Mouse (Mus musculus): ENCODE measurements around the gene Nup188.

Nup188 gene

GRCm38 (mm10) chr2:30285416-30286181 is 598 bp upstream of the Nup188 start:
- Histone ChIP-seq H3K4me3 (replicated peaks; ENCODE audit: low read length) (peak overlapping the region; percentile 99), H3K36me3 (ENCODE audit: insufficient read depth, low read length) (peaks cover 35% of the 10 kb centered on the region), H3K27me3 (ENCODE audit: insufficient read depth, low read length) (no peaks in the 10 kb centered on the region), H3K9me3 (ENCODE audit: low read length) (no peaks in the 10 kb centered on the region), H3K4me1 (replicated peaks; ENCODE audit: low read depth, low read length) (peaks cover 41% of the 10 kb centered on the region)
- no peak for TF ChIP-seq NANOG (IDR thresholded peaks at IDR 0.05; ENCODE audit: borderline replicate concordance, low read length)

GRCm38 (mm10) chr2:30287027-30287373 is 803 bp downstream of the Nup188 start:
- H3K4me1 ChIP-seq (replicated peaks; ENCODE audit: low read depth, low read length): peaks cover 46% of the 10 kb centered on the region
- no peaks in the 10 kb centered on the region for H3K9me3 ChIP-seq (ENCODE audit: low read length)
- peaks cover 46% of the 10 kb centered on the region for H3K36me3 ChIP-seq (ENCODE audit: insufficient read depth, low read length)
- H3K4me3 ChIP-seq (replicated peaks; ENCODE audit: low read length): peak overlapping the region; percentile 99
- no peaks in the 10 kb centered on the region for H3K27me3 ChIP-seq (ENCODE audit: insufficient read depth, low read length)
- no peak for TF ChIP-seq POU5F1 (IDR thresholded peaks at IDR 0.05; ENCODE audit: borderline replicate concordance, low read length)
- no peak for TF ChIP-seq NANOG (IDR thresholded peaks at IDR 0.05; ENCODE audit: borderline replicate concordance, low read length)
- TF ChIP-seq CTCF (conservative IDR thresholded peaks at IDR 0.05; ENCODE audit: low read length): no peak

- Histone ChIP-seq H3K4me3 (replicated peaks; ENCODE audit: low read length) (no peak overlapping the region), H3K36me3 (ENCODE audit: insufficient read depth, low read length) (peaks cover 93% of the 10 kb centered on the region), H3K4me1 (replicated peaks; ENCODE audit: low read depth, low read length) (peaks cover 14% of the 10 kb centered on the region), H3K27me3 (ENCODE audit: insufficient read depth, low read length) (no peaks in the 10 kb centered on the region), H3K9me3 (ENCODE audit: low read length) (no peaks in the 10 kb centered on the region)
- TF ChIP-seq POU5F1 (IDR thresholded peaks at IDR 0.05; ENCODE audit: borderline replicate concordance, low read length) (no peak), CTCF (conservative IDR thresholded peaks at IDR 0.05; ENCODE audit: low read length) (peak; percentile 13; the same call in 1 of the 2 replicates)
These were observed 13.3 kb downstream of the Nup188 start for GRCm38 (mm10) chr2:30299525-30299924.

DNA sequence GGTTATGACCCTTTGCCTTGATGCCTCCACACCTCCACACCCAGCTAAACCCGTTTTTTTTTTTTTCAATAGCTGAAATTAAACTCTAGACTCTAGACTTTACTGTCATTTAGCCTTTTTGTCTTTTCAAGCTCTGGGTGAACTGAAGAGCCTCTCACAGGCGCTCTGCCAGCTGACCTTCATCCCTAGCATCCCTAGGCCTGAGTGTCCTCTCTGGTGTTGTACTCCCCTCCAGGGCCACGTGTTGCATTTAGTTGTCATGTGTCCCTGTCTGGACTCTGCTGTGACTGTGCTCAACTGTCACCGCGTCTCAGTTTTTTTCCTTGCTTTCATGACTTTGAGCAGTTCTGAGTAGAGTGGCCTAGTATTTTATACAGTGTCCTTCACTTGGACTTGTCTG is 13.8 kb downstream of the Nup188 start:
- peaks cover 11% of the 10 kb centered on the region for H3K4me1 ChIP-seq (replicated peaks; ENCODE audit: low read depth, low read length)
- TF ChIP-seq POU5F1 (IDR thresholded peaks at IDR 0.05; ENCODE audit: borderline replicate concordance, low read length) (no peak), CTCF (conservative IDR thresholded peaks at IDR 0.05; ENCODE audit: low read length) (no peak), NANOG (IDR thresholded peaks at IDR 0.05; ENCODE audit: borderline replicate concordance, low read length) (no peak)
- peaks cover 93% of the 10 kb centered on the region for H3K36me3 ChIP-seq (ENCODE audit: insufficient read depth, low read length)
- no peak overlapping the region for H3K4me3 ChIP-seq (replicated peaks; ENCODE audit: low read length)
- H3K27me3 ChIP-seq (ENCODE audit: insufficient read depth, low read length): no peaks in the 10 kb centered on the region
- H3K9me3 ChIP-seq (ENCODE audit: low read length): no peaks in the 10 kb centered on the region

- Histone ChIP-seq H3K27me3 (ENCODE audit: insufficient read depth, low read length) (no peaks in the 10 kb centered on the region), H3K4me3 (replicated peaks; ENCODE audit: low read length) (no peak overlapping the region), H3K4me1 (replicated peaks; ENCODE audit: low read depth, low read length) (peaks cover 30% of the 10 kb centered on the region), H3K36me3 (ENCODE audit: insufficient read depth, low read length) (peaks cover 99% of the 10 kb centered on the region), H3K9me3 (ENCODE audit: low read length) (no peaks in the 10 kb centered on the region)
- TF ChIP-seq POU5F1 (IDR thresholded peaks at IDR 0.05; ENCODE audit: borderline replicate concordance, low read length): no peak
- no peak for TF ChIP-seq CTCF (conservative IDR thresholded peaks at IDR 0.05; ENCODE audit: low read length)
- no peak for TF ChIP-seq NANOG (IDR thresholded peaks at IDR 0.05; ENCODE audit: borderline replicate concordance, low read length)
These were observed 19.9 kb downstream of the Nup188 start for GRCm38 (mm10) chr2:30306087-30306486.

DNA sequence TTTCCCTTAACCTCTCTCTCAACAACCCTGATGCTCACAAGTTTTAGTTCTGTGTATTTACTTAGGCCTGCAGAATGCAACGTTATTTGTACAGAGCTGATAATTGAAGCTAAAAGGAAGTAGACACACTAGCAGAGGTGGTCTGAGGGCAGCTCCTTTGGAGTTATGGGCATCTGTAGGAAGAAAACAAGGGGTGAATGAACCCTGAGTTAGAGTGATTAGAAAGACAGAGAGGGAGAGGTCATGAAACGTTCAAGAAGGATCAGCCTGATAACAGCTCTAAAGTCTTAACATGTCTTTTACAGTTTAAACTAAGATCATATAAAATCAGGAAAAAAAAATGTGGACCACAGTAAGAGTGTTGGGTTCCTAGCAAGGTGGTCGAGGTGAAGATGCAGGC is 23.2 kb downstream of the Nup188 start:
- Histone ChIP-seq H3K27me3 (ENCODE audit: insufficient read depth, low read length) (no peaks in the 10 kb centered on the region), H3K9me3 (ENCODE audit: low read length) (no peaks in the 10 kb centered on the region), H3K36me3 (ENCODE audit: insufficient read depth, low read length) (peaks cover 99% of the 10 kb centered on the region), H3K4me1 (replicated peaks; ENCODE audit: low read depth, low read length) (peaks cover 27% of the 10 kb centered on the region), H3K4me3 (replicated peaks; ENCODE audit: low read length) (no peak overlapping the region)
- TF ChIP-seq NANOG (IDR thresholded peaks at IDR 0.05; ENCODE audit: borderline replicate concordance, low read length) (no peak), CTCF (conservative IDR thresholded peaks at IDR 0.05; ENCODE audit: low read length) (no peak), POU5F1 (IDR thresholded peaks at IDR 0.05; ENCODE audit: borderline replicate concordance, low read length) (no peak)

DNA sequence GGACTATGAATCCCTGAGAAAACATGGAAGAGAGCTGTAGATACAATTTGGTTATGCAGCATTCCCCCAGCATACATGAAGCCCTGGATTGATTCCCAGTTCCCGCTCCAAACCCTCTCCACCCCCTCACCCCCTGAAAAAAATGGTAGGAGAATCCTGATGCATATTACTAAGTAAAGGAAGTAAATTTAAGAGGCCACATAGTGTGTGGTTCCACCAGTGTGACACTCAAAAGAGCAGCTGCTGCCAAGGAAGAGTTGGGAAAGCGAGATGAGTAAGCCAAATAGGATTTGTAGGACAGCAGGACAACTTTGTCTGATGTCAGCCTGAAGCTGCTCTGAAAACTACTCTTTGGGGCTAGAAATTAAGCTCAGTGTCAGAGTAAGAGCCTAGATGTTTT is 25.3 kb downstream of the Nup188 start:
- peaks cover 30% of the 10 kb centered on the region for H3K4me1 ChIP-seq (replicated peaks; ENCODE audit: low read depth, low read length)
- peaks cover 99% of the 10 kb centered on the region for H3K36me3 ChIP-seq (ENCODE audit: insufficient read depth, low read length)
- no peaks in the 10 kb centered on the region for H3K9me3 ChIP-seq (ENCODE audit: low read length)
- no peak overlapping the region for H3K4me3 ChIP-seq (replicated peaks; ENCODE audit: low read length)
- H3K27me3 ChIP-seq (ENCODE audit: insufficient read depth, low read length): no peaks in the 10 kb centered on the region
- no peak for TF ChIP-seq NANOG (IDR thresholded peaks at IDR 0.05; ENCODE audit: borderline replicate concordance, low read length)
- no peak for TF ChIP-seq CTCF (conservative IDR thresholded peaks at IDR 0.05; ENCODE audit: low read length)
- no peak for TF ChIP-seq POU5F1 (IDR thresholded peaks at IDR 0.05; ENCODE audit: borderline replicate concordance, low read length)

- TF ChIP-seq NANOG (IDR thresholded peaks at IDR 0.05; ENCODE audit: borderline replicate concordance, low read length) (no peak), CTCF (conservative IDR thresholded peaks at IDR 0.05; ENCODE audit: low read length) (peak; percentile 45)
- Histone ChIP-seq H3K4me3 (replicated peaks; ENCODE audit: low read length) (no peak overlapping the region), H3K4me1 (replicated peaks; ENCODE audit: low read depth, low read length) (peaks cover 13% of the 10 kb centered on the region), H3K9me3 (ENCODE audit: low read length) (no peaks in the 10 kb centered on the region), H3K36me3 (ENCODE audit: insufficient read depth, low read length) (peaks cover 99% of the 10 kb centered on the region), H3K27me3 (ENCODE audit: insufficient read depth, low read length) (no peaks in the 10 kb centered on the region)
These were observed 29.9 kb downstream of the Nup188 start for GRCm38 (mm10) chr2:30316136-30316535.

DNA sequence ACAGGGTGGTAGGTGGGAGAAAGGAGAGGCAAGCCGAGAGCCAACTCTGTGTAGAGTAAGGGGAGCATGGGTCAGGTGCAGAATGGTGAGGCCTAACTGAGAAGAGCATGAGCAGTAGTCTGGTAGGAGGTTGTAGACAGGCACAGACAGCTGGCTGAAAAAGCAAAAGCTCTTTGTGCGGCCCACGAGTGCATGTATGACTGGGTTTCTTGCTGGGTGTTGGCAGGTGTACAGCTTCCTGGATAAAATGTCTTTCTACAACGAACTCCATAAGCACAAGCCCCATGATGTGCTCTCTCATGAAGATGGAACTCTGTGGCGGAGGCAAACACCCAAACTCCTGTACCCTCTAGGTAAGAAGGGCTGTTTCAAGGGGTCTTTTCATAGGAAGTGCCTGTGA is 30.8 kb downstream of the Nup188 start:
- peaks cover 100% of the 10 kb centered on the region for H3K36me3 ChIP-seq (ENCODE audit: insufficient read depth, low read length)
- peaks cover 11% of the 10 kb centered on the region for H3K4me1 ChIP-seq (replicated peaks; ENCODE audit: low read depth, low read length)
- TF ChIP-seq NANOG (IDR thresholded peaks at IDR 0.05; ENCODE audit: borderline replicate concordance, low read length): no peak
- no peak for TF ChIP-seq CTCF (conservative IDR thresholded peaks at IDR 0.05; ENCODE audit: low read length)
- no peak for TF ChIP-seq POU5F1 (IDR thresholded peaks at IDR 0.05; ENCODE audit: borderline replicate concordance, low read length)
- H3K4me3 ChIP-seq (replicated peaks; ENCODE audit: low read length): no peak overlapping the region
- H3K9me3 ChIP-seq (ENCODE audit: low read length): no peaks in the 10 kb centered on the region
- no peaks in the 10 kb centered on the region for H3K27me3 ChIP-seq (ENCODE audit: insufficient read depth, low read length)

All from E14TG2a.4 (cell line).